Mouse (Mus musculus) lung, postnatal 0 days (tissue): ENCODE measurements around the gene Sh2d5.

Experiments
- CTCF ChIP-seq: IDR thresholded peaks from 2 replicates; pipeline ENCODE4 v1.5.1; 2016; ENCODE audit warnings: antibody characterized with exemption, mild to moderate bottlenecking
- EP300 ChIP-seq: IDR thresholded peaks from 2 replicates; pipeline ENCODE4 v1.6.1; 2016; ENCODE audit warnings: antibody characterized with exemption, mild to moderate bottlenecking, control low read depth

DNA sequence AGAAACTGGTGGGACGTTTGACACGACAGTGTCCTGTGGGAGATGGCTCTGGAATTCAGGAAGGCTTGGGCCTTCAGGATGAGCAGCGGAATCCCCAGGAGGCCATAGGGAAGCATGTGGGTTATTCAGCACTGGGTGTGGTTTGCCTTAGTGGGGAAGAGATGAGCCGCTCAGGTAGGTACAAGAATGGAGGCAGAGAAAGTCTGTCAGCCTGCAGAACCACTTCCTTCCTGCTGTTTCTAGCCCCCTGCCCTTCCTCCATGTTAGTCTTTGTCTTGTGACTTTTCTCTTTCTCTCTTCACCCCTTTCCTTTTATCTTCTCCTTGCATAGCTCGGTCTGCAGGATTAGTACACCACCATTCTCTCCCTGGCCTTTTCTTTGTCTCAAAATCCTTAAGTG lies 27.8 kb upstream of the Sh2d5 start:
- TF ChIP-seq CTCF: no peak
- TF ChIP-seq EP300: no peak
